Mouse (Mus musculus) adrenal gland, postnatal 36 days (tissue): ENCODE data around the gene Lpcat2b. TPM values are rescaled to one million over a fixed set of nuclear protein-coding genes. Genes with fewer than 3 reads are reported as not detected.
A peak's percentile ranks its signal among the peaks of the same experiment; 100 is the strongest.
"Not testable (repeated sequence)": the region's sequence is repeated elsewhere in the genome, so short reads cannot be mapped to it uniquely, and the experiment has no call there.

Source experiments
- DNase-seq, 2 experiments: peaks; one replicate each; pipeline ENCODE4 v3.0.0; 2021; ENCODE audit warnings: mixed read lengths in 1 of 2
- long read RNA-seq, 2 experiments: library from polyadenylated mRNA; stranded (forward); transcript quantifications; one replicate each; pipeline ENCODE4 v2.0.0; 2021; ENCODE audit warnings: borderline sequencing depth in 2 of 2
- total RNA-seq, 2 experiments: library from RNA; stranded (reverse); gene quantifications; 2 replicates each; pipeline ENCODE4 v1.2.3; 2021

The Lpcat2b gene
- not detected for total RNA-seq
- long read RNA-seq, experiment 1: 0 reads
- long read RNA-seq, experiment 2: 0 reads

DNA sequence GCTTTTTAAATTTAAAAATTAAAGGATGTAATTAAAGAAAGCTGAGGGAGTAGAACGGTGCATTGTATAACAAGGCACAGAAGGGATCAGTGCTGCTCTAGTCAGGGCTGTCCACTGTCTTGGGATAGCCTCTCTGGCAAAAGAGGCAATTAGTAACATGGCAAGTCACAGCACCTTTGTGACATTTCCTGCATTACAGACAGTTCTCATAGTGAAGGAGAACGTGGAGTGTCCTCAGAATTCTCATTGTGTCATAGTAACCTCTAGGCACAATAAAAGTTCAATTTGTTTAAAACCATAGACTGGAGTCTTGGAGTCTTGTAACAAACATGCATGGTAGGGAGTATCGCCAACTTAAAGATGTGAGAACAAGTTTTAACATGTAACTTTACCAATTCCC is at the start of gene Lpcat2b:
Lpcat2b (plus strand) TSS at position 301 of the 400 bp plus-strand sequence.
- DNase-seq: no peak

DNA sequence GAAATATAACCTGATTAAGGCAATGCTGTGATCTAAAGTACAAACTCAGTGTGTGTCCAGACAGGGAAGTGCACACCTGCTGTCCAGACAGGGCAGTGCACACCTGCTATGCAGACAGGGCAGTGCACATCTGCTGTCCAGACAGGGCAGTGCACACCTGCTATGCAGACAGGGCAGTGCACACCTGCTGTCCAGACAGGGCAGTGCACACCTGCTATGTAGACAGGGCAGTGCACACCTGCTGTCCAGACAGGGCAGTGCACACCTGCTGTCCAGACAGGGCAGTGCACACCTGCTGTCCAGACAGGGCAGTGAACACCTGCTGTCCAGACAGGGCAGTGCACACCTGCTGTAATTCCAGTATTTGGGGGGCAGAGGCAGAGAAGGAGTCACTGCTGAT is 44.9 kb upstream of the Lpcat2b start:
- not testable (repeated sequence) for DNase-seq

DNA sequence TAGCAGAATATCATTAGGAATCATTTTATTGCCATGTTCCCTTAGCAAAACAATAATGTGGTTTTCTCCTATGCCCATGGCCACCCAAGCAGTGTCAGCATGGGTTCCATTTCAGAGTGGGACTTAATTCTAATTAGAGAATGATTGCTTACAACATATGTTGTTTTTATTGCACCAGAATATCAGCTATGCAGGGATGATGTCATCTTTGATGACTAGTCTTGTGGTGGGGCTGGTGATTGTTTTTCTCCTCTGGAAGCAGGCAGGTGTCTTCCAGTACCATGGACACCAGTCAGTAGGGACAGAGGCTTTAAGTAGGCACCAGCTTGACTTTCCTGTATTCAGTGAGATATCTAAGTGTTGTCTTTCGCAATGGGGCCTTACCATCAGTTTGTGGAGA is 43.6 kb upstream of the Lpcat2b start:
- no peak for DNase-seq

DNA sequence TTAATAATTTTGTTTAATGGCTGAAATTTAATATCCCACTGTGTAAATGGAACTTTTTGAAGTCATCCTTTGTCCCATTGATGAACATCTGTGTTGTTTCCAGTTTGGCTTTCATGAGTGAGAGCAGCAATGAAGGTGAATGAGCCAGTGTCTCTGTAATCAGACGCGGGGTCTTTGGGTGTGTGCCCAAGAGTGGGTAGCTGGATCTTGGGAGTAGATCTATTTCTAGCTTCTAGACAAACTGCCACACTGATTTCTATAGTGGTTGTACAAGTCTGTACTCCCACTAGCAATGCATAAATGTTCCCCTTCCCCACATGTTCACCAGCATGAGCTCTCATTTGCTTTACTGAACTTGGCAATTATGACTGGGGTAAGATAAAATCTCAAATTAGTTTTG is 42.0 kb upstream of the Lpcat2b start:
- DNase-seq: no peak

DNA sequence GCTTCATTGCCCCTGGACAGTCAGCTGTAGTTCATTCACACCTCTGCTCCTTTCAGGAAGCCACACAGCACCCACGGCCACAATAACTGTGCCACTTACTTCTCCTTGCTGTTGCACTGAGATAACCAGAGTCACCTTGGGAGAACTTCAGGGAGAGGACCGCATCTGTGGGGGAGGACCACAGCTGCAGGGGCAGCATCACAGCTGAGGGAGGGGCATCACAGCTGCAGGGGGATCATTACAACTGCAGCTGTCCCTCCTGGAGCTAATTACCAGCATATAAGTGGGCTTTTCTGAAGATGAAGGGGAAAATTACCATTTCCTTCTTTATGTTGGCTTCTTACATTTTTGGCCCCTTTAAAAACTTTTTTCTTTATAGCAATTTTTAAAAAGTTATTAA is 36.9 kb upstream of the Lpcat2b start:
- no peak for DNase-seq

DNA sequence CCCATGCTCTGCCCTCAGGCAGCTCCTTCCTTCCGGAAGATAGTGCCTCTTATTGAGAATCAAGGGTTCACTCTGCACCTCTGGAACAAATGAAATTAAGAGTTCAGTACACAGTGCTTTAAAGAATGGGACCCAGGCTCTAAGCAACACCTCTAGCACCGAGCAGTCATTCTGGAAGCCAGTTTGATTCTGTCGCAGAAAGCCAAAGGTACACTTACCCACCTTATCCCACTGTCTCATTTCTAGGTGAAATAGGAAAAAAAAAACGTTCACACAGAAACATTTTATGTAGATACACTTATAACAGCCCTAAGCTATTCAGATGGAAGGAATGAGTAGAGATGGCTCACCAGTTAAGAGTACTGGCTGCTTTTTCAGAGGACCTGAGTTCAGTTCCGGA is 28.9 kb upstream of the Lpcat2b start, which contains the start of gene Ephx4:
Ephx4 (plus strand) TSS at position 301 of the 400 bp plus-strand sequence.
- DNase-seq: no peak

DNA sequence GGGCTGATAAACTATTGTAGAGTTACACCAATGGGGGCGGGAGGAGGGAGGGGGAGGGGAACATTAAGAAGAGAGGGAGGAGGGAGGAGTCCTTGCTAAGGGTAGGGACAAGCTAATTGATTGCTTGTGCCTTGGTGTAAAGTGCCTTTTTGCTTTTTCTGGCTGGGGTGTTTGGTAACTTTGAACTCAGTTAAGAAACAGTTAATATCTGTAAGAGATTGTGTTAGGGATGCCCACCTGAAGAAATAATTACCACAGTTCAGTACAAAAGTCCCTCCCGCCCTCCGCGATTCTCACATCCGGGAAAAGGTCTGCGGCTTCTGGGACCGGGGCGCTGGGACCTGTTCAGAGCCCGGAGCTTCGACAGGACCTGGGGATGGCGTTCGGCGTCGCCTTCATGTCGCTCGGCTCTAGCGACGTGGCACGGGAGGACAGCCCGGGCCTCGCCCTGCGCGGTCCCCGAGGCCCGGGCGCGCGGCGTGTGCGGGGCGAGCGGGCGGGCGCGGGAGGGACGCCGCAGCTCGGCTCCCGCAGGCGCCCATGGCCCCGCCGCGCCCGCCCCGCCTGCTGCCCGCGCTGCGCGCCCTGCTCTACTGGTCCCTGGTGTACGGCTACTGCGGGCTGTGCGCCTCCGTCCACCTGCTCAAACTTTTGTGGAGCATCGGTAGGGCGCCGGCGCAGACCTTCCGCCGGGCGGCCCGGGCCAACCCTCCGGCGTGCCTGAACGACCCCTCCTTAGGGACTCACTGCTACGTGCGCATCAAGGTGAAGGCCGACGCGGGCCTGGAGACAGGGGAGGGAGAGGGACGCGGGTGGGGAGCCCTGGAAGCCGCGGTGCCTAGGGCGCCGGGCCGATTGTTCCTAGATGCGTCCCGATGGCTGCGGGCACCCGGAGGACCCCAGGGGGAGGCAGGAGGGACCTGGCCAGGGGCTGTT is 28.1 kb upstream of the Lpcat2b start:
- peak; percentile 20 to 40 for DNase-seq

DNA sequence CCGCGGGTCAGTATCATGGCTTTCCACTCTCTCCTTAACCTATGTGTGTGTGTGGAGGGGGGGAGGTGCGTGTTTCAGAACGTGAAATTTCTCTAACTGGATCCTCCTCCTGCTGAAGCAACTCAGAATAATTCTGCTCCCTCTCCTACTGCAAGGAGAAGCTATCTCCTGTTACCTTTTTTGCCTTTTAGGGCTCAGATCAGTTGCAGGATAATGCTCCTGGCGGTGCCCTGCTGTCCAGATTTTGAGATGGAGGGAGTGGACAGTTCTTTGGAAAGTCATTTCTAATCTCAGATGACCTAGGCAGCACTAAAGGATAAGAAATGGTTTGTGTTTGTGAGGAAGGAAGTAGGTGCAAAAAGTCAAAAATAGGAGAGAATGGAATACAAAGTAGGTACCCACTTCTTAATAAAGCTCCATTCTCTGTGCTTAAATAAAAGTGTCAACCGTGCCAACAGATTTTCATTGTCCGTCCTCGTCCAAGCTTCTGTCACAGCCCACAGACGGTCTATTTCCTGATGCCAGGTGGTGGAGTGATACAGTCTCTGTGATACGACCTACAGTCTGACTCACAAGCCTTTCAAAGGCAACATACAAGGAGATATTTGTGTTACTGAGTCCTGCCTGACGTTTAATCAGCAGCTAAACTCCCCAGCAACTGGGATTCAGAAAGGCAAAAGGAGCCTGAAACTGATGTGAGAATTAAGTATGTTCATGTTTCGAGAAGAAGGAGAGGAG is 27.2 kb upstream of the Lpcat2b start:
- no peak for DNase-seq

DNA sequence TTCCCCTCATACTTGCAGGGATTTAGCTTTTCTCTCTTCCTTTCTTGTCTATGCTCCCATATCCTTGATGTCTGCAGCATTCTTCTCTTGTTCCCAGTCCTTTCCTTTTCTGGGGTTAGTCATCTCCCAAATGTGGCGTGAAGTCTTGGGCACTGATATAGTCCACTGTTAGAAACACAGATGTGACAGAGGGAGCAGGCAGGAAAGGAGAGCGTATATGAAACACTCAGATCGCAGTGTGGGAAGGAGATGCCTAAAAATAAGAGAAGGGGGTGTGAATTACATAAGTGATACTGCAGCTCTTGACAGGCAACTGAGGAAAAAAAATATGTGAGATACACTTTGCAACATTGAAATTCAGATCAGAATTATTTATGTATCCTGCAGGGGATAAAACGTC is 26.0 kb upstream of the Lpcat2b start:
- no peak for DNase-seq

DNA sequence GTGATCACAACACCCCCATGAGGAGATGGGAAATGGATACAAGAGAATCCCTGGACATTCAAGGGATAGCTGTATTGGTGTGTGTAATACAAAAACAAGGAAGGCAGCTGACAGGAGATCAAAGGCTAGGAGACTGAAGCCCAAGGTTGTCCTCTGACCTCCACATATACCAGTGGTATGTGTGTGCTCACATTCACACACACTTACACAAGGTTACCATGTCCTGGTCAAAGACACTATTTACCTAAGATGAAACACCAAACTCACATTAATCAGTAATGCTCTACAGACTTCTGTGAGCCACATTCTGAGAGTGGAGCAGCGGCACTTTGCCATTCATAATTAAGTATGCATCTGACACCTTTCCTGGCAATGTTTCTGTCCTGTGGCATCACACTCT is 21.0 kb upstream of the Lpcat2b start:
- DNase-seq: no peak

DNA sequence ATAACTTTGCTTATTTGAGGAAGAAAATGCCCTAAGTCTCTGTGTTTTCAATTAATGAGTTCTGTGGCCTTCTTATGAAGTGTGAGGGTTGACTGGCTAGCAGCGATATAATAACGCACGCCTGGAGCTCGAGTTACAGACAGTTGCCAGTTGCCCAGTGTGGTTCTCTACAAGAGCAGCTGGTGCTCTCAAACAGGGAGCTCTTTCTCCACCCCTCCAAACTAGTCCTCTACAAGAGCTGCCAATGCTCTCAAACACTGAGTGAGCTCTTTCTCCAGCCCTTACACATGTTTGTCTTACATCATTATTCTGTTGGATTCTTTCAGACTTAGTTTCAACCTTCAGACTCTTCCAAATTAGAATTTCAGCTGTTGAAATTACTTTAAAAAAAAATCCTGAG is 20.0 kb upstream of the Lpcat2b start:
- no peak for DNase-seq

DNA sequence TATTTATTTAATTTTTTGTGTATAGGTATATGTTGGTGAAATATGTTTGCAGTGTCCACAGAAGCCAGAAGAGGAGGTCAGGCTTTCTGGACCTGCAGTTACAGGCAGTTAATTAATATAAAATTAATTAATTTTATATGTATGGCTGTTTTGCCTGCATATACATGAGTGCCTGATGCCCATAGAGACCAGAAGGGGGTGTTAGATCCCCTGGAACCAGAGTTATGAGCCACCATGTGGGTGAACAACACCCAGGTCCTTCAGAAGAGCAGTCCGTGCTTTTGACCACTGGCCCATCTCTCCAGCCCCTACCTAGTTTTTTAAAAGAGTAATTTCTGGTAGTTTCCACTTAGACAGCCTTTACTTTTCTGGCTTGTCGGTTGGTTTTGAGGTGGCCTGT is 19.1 kb upstream of the Lpcat2b start:
- no peak for DNase-seq

DNA sequence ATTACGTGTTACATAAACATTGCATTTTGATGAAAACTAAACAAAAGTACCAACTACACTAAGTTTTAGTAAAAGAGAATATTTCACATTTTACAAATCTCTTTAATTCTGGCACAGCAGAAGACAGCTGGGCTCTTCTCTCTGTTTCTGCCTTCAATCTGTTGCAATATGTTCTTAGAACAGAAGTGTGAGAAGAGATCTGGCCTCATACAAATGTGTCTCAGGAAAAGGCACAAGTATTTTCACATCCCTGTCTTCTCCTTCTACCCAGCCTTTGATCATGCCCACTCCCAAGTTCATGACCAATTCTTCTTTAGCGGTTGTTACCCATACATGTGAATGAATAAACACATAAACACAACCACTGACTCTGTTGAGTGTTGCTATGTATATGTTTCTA is 16.3 kb upstream of the Lpcat2b start:
- no peak for DNase-seq

DNA sequence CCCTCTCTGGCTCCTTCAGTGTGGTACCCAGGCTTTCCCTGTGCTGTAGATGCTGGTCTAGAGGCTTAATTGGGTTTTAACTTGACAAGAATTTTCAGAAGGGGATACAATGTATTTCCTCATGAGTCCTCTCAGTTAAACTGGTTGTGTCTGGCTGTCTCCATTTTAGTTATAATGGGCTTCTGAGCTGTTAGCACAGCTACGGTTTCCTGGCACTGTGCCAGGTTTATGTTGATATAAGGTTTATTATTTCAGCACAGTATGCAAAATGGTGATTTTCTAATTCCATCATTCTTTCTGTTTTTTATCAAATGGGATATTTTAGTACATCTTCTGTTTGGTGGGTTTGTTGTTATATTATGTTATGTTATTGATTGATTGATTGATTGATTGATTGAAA is 9.7 kb upstream of the Lpcat2b start:
- no peak for DNase-seq

DNA sequence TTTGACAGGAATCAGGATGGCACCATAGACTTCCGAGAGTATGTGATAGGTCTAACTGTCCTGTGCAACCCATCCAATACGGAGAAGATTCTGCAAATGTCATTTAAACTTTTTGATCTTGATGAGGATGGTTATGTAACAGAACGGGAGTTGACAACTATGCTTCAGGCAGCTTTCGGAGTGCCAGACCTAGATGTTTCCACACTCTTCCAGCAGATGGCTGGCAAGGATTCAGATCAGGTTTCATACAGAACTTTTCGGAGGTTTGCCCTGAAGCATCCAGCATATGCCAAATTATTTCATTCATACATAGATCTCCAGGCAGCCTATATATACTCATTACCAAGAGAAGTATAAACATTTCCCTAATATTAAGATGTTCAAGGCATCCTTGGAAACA is 2.7 kb downstream of the Lpcat2b start:
- DNase-seq: no peak

DNA sequence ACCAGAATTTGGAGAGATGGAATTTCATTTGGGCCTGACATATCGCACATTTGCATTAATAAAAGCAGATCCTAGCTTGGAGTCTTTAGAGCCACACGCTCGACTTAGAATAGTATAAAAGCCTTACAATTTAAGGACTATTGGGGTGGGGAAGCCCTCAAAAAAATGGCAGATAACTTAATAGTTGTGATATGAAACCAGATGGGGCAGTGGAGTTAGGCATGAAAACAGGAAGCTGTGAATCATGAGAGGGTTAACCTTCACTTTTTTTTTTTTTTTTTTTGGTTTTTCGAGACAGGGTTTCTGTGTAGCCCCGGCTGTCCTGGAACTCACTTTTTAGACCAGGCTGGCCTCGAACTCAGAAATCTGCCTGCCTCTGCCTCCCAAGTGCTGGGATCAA is 4.8 kb downstream of the Lpcat2b start:
- no peak for DNase-seq

DNA sequence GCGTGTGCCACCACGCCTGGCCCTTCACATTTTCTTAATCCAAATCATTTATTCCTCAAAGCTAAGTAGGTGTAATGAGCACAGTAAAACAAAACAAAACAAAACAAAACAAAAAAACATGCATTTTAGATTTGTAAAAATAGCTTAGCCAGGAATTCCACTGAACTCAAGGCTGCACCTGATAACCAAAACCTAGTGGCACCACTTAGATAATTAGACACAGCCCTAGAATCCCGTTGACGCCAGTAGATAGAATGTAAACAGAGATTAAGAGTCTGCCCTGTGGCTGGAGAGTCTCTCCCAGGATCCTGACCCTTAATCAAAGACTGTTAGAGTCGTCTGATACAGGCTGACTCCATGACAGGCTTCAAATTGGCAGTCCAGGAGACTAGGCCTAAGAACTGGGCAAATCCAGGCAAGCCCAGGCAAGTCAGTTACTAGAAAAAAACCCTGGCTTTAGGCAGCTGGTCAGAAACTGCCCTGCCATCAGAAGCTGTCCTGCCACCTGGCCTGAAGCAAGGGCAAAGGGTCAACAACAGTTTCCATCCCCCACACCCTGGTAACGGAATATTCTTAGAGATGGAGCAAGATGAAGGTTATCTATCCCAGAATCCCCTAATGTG is 5.3 kb downstream of the Lpcat2b start:
- no peak for DNase-seq

DNA sequence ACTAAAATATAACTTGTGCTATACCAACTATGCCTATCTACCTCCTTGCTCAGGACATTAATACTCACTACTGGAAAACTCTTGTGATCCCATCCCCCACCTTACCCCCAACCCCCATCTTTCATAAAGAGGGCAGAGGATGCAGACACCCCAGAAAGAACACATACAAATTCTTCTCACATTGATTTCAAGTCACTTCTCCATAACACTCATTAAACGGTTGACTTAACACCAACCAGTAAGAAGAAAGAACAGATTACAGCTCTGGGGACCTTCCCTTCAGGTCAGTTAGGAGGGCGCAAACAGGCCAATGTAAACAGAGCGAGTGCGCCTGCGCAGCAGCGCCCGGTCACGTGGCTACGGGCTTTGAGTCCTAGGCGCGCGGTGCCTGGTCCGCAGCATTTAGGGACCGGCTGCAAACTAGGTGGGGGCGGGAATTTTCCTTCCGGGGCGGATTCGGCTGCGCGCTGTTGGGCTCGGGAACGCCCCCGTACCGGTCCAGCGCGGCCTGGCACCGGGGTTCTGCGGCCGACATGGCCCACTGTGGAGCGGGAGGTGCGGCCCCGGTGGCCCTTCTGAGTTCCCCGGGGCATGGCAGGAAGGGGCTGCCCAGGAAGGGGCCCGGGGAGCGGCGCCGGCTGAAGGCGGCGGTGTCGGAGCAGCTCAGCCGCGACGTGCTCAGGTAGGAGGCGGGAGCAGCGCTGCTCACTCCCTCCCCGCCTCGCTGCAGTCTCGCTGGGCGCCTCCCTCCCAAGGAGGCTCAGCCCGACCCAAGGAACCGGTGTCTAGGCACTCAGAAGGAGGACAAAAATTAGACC is 6.3 kb downstream of the Lpcat2b start, which contains the start of gene Btbd8:
Btbd8 (plus strand) TSS at position 534 of the 818 bp plus-strand sequence.
- peak; percentile 93 to 95 for DNase-seq

DNA sequence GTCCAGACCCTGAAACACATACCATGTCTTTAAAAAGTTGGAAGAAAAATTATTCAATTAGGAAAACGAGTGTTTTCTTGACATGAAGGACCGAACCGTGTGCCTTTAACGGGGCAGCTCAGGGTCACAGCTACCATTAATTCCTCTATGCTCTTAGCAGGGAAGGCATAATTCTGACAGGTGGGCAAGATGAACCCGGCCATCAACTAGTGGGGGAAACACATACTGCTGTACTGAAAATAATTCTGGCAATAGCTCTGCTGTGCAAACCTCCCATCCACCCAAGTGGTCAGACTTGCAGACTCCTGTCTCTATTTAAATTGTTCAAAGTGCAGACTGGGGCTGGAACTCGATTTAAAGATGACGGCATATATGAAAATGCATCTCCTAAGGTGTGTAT is 7.0 kb downstream of the Lpcat2b start:
- no peak for DNase-seq

DNA sequence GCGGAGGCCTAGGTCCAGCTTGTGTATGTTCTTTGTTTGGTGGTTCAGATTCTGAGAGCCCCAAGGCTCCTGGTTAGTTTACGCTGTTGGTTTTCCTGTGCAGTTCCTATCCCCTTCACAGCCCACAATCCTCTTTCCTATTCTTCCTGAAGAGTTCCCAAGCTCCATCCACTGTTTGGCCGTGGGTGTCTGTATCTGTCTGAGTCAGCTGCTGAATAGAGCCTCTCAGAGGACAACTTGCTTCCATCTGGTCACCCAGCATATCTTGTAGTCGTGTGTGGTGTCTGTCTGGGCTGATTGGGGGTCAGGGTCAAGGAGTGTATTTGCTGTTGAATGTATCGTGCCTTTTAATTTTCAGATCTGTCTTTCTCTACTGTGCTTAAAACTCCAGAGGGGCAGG is 10.5 kb downstream of the Lpcat2b start:
- no peak for DNase-seq

DNA sequence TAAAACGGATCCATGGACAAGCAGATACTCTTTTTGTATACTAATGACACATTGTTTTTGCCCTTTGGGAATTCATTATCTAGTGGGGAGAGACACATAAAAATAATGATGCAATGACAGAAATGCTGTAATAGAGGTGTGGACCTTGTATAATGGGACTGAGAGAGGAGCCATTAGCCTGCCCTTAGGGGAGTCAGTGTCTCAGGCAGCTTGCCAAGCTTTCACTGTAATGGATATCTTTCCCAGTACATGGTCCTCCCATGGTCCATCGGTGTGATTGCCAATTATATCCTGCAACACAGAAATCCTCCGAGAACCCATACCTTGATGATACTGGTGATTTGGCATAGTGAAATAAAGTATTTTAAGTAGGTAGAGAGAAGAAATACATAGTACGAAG is 12.9 kb downstream of the Lpcat2b start:
- peak in 1 of 2 experiments; percentile 17 for DNase-seq

DNA sequence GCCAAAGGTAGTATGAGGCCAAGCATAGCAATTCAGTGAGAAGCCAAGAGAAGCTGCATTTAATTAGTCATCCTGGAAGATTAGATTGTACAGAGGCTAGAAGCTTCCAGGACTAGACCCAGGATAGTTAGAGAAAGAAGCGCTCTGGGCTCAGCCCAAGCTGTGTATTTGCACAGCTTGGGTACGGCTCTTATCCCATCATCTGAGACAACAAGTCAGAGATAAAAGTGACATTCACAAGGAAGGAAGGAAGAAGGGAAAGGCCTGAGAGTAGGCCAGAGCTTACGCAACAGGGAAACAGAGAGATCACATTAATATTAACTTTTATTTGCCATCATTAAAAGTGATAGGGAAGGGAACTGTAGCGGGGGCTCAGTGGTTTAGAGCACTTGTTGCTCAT is 16.6 kb downstream of the Lpcat2b start:
- DNase-seq: no peak
